Mouse (Mus musculus) forebrain, embryonic 16.5 days (tissue): ENCODE data around the gene Pbx3. TPM values are rescaled to one million over a fixed set of nuclear protein-coding genes. Genes with fewer than 3 reads are reported as not detected.
A peak's percentile ranks its signal among the peaks of the same experiment; 100 is the strongest.

Source experiments
- ATAC-seq: fragments of 200-750 bp; cut with Nextera tagmentation; 2 replicates; pipeline ENCODE4 v1.8.0; 2017; ENCODE audit warnings: mild to moderate bottlenecking, moderate library complexity
- H3K27ac ChIP-seq: fragments of 300-500 bp; sonication (generic); 2 replicates; pipeline ENCODE4 v1.5.1; 2014; ENCODE audit warnings: low read length, control low read depth
- H3K27me3 ChIP-seq: fragments of 300-500 bp; sonication (generic); replicated peaks from 2 replicates; pipeline ENCODE4 v1.6.1; 2014; ENCODE audit warnings: low read length; ENCODE audit not compliant: control insufficient read depth, insufficient read depth
- H3K36me3 ChIP-seq: fragments of 300-500 bp; sonication (generic); 2 replicates; pipeline ENCODE4 v1.6.1; 2014; ENCODE audit not compliant: control insufficient read depth, insufficient read depth
- H3K4me1 ChIP-seq: fragments of 300-500 bp; sonication (generic); replicated peaks from 2 replicates; pipeline ENCODE4 v1.6.1; 2014; ENCODE audit warnings: low read length; ENCODE audit not compliant: control insufficient read depth, insufficient read depth
- H3K4me2 ChIP-seq: fragments of 300-500 bp; sonication (generic); 2 replicates; pipeline ENCODE4 v1.6.1; 2014; ENCODE audit warnings: mild to moderate bottlenecking, low read length, control low read depth
- H3K4me3 ChIP-seq: fragments of 300-500 bp; sonication (generic); replicated peaks from 2 replicates; pipeline ENCODE4 v1.5.1; 2014; ENCODE audit warnings: mild to moderate bottlenecking, low read length, control low read depth
- H3K9ac ChIP-seq: fragments of 300-500 bp; sonication (generic); replicated peaks from 2 replicates; pipeline ENCODE4 v1.6.1; 2014; ENCODE audit warnings: low read depth, low read length, control low read depth
- H3K9me3 ChIP-seq: fragments of 300-500 bp; sonication (generic); 2 replicates; pipeline ENCODE4 v1.6.1; 2016; ENCODE audit warnings: low read length; ENCODE audit not compliant: control insufficient read depth
- WGBS: fragments of 180-500 bp; shearing (Covaris S2); extraction: QIAGEN DNeasy Blood & Tissue Kit; methylation state at CpG from one replicate; pipeline ENCODE4 v1.1.7; 2014; 5-methylcytosine and 5-hydroxymethylcytosine counted together
- polyA plus RNA-seq: library from polyadenylated mRNA; unstranded; fragments of >200 nt; fragmentation: Nextera tagmentation; extraction: Ambion mirVana; gene quantifications from 2 replicates; pipeline ENCODE4 v1.2.1, GENCODE M21; 2015

Pbx3 gene
- polyA plus RNA-seq, 1 experiment from 2014 or later = 71.1 TPM

DNA sequence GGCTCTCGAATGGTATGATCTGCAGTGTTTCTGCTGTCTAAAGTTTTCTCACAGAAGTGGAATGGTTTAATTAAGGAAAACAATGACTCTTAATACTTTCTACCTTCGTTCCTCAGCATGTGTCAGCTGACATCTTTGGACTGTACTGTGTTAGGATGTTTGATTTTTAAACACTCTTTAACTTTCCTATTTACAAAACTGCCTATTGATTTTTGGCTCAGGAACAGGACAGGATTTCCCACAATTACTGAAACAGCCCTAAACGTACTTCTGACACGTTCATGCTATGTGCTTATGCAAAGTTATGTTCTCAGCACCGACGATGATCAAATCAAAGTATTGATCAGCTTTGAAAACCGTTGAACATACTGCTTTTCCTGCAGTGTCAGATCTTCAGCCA, 224.7 kb downstream of the Pbx3 start:
- no peak overlapping the region for H3K9ac ChIP-seq
- no peak for ATAC-seq
- no peaks in the 10 kb centered on the region for H3K9me3 ChIP-seq
- H3K4me2 ChIP-seq = no peak overlapping the region
- H3K36me3 ChIP-seq = no peaks in the 10 kb centered on the region
- H3K27me3 ChIP-seq = no peaks in the 10 kb centered on the region
- 77% methylated on average over 7 of the region's 7 CpGs for WGBS
- H3K27ac ChIP-seq = no peak overlapping the region
- no peaks in the 10 kb centered on the region for H3K4me1 ChIP-seq
- H3K4me3 ChIP-seq = no peak overlapping the region

DNA sequence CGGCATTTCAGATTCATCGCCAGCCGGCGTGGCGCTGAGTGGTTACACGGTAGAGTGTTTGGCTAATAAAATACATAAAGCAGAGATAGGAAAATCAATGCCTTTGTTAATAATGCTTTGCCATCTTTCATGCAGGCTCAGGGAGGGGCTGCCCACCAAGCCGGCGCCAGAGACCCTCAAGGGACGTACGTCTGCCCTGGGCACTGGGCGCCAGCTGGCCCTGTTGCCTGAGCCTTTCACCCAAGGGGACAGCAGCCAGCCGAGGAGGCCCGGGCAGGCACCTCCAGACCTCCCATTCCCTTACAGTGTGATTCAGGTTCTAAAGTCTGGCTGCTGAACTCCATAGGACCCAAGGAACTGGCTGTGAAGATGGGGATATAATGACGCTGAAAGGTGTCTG, 225.5 kb downstream of the Pbx3 start:
- no peaks in the 10 kb centered on the region for H3K4me1 ChIP-seq
- H3K9ac ChIP-seq = no peak overlapping the region
- H3K27me3 ChIP-seq = no peaks in the 10 kb centered on the region
- H3K4me2 ChIP-seq = no peak overlapping the region
- H3K4me3 ChIP-seq = no peak overlapping the region
- no peak overlapping the region for H3K27ac ChIP-seq
- no peaks in the 10 kb centered on the region for H3K9me3 ChIP-seq
- WGBS = 87% methylated on average over 14 of the region's 14 CpGs
- no peaks in the 10 kb centered on the region for H3K36me3 ChIP-seq
- ATAC-seq = no peak

DNA sequence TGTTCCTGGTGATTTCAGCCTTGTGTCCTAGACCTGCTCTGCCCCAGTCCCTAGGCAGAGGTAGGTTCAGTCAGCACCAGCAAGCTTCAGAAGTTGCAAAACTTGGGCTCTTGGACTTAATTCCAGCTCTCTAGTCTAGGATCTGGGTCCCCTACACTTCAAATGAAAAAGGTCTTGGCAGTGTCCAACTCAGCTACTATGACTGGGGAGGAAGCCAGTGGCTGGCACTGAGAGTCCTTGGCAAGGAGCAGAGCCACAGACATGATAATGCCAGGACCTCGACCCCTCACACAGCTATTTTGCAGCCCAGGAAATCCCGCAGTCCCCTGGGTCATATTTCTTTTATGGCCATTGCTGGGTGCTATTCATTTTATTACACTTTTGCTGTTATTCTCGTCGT, 225.9 kb downstream of the Pbx3 start:
- H3K4me1 ChIP-seq = no peaks in the 10 kb centered on the region
- no peaks in the 10 kb centered on the region for H3K27me3 ChIP-seq
- no peak overlapping the region for H3K9ac ChIP-seq
- 89% methylated on average over 4 of the region's 4 CpGs for WGBS
- H3K9me3 ChIP-seq = no peaks in the 10 kb centered on the region
- H3K36me3 ChIP-seq = no peaks in the 10 kb centered on the region
- H3K4me2 ChIP-seq = no peak overlapping the region
- ATAC-seq = no peak
- H3K27ac ChIP-seq = no peak overlapping the region
- no peak overlapping the region for H3K4me3 ChIP-seq

DNA sequence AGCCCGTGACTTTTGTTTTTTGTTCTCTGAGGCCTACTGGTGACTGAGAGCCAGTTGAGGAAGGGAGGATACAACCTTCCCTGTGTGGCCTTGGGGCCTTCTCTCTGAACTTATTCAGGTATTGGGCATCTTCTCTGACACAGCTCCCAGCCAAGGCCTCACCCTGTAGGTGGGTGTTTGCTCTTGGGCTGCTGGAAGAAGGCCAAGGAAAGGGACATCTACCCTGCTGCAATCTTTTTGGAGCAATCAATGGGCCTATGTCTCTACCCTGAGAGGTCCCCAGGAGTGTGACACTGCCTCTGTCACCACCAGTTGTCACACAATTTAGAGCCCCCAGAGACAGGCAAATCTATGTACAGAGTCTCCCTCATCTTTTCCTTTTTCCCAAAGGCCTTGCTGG, 226.5 kb downstream of the Pbx3 start:
- WGBS = 73% methylated on average over 1 of the region's 1 CpGs
- Histone ChIP-seq H3K27ac (no peak overlapping the region), H3K9me3 (no peaks in the 10 kb centered on the region), H3K27me3 (no peaks in the 10 kb centered on the region), H3K4me3 (no peak overlapping the region), H3K9ac (no peak overlapping the region), H3K4me1 (no peaks in the 10 kb centered on the region), H3K4me2 (no peak overlapping the region), H3K36me3 (no peaks in the 10 kb centered on the region)
- no peak for ATAC-seq

DNA sequence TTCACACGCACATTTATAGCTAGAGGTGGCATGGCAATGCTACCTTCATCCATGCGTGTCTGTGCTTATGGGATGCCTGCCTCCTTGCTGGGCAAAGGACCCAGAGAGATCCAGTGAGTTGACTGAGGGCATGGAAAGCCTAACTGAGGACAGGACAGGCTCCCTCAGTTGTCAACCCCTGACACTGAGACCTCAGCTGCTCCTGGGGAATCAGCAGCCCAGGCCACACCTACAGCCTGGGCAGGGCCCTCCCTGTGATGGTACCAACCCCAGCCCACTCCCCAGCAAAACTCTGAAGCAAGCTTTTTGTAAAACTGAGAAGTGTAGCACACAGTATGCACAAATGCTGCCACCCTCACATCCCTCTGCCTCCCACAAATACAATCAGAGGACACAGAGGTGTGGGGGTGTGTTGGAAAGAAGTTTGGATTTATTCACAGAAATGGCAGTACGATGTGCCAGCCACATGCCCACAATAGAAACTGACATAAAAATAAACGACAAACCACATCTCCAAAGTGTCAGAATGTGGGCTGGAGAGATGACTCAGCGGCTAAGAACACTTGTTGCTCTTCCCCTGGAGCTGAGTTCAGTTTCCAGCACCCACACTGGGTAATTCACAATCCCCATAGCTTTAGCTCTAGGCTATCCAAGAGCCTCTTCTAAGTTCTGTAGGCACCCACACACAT, 233.3 kb downstream of the Pbx3 start:
- Histone ChIP-seq H3K4me1 (no peaks in the 10 kb centered on the region), H3K9me3 (no peaks in the 10 kb centered on the region), H3K36me3 (no peaks in the 10 kb centered on the region), H3K27ac (no peak overlapping the region), H3K4me3 (no peak overlapping the region), H3K4me2 (no peak overlapping the region), H3K9ac (no peak overlapping the region), H3K27me3 (peaks cover under 1% of the 10 kb centered on the region; the same call in 1 of the 2 replicates)
- no peak for ATAC-seq
- 88% methylated on average over 5 of the region's 5 CpGs for WGBS

DNA sequence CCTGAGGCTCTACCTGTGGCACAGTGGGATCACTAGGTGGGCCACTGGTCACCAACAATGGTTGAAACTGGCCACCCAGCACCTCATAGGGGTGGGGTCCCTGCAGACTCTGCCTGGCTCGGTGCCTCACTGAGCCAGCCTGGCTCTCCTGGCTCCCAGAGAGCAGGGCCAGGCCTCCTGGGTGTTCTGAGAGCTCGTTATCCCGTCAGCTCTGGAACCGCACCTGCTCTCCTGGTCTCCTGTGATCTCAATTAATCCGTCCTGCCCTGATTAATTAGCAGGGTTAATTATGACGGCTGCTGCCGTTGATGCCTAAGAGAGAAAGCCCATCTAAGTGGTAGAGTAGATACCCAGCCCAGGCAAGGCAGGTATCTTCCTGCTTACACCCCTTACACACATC, 237.6 kb downstream of the Pbx3 start:
- 15% methylated on average over 7 of the region's 7 CpGs for WGBS
- H3K4me1 ChIP-seq = no peaks in the 10 kb centered on the region
- no peak overlapping the region for H3K4me2 ChIP-seq
- H3K4me3 ChIP-seq = no peak overlapping the region
- H3K9ac ChIP-seq = no peak overlapping the region
- no peak for ATAC-seq
- no peaks in the 10 kb centered on the region for H3K36me3 ChIP-seq
- H3K27ac ChIP-seq = no peak overlapping the region
- H3K9me3 ChIP-seq = no peaks in the 10 kb centered on the region
- H3K27me3 ChIP-seq = peaks cover 28% of the 10 kb centered on the region

DNA sequence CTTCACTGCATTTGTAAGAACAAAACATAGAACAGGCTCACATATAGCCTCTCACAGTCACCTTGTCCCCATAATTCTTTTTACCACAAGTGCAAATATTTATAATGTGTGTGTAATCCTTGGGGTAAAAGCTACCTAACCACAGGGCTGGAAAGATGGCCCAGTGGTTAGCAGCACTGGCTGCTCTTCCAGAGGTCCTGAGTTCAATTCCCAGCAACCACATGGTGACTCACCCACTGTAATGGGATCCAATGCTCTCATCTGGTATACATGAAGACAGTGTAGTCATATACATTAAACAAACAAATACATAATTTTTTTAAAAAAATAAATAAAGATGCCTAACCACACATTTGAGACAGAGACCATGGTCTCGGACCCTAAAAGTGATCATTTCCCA, 240.2 kb downstream of the Pbx3 start:
- Histone ChIP-seq H3K27me3 (peaks cover 36% of the 10 kb centered on the region), H3K4me1 (peaks cover 12% of the 10 kb centered on the region), H3K9ac (no peak overlapping the region), H3K4me2 (no peak overlapping the region), H3K4me3 (no peak overlapping the region), H3K36me3 (no peaks in the 10 kb centered on the region), H3K9me3 (no peaks in the 10 kb centered on the region), H3K27ac (no peak overlapping the region)
- WGBS = 93% methylated on average over 1 of the region's 1 CpGs
- no peak for ATAC-seq

DNA sequence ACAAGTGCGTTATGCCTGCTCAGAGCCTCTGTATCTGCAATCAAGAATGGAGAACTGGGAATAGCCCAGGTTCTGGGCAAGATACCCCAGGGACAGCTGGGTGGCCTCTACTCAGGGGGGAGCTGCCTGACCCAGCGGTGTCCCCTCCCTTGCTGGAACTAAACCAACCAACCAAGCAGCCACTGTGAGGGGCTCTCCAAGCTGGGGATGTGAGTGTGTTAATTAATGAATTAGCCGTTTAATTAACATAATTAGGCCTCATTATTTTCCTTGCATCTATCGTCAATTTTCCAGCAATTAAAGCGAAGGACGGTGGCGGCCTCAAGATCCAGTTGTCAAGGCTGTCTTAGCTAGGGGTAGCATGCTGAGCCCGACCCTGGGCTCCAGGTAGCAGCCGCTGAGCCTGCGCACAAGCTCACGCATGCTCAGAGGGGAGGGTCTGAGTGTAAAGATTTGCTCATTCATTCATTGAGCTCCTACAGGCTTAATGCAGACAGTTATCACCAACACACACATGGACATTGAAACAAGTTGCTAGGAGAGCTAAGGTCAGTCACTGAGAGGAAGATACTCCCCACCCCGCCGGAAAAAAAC, 243.2 kb downstream of the Pbx3 start:
- Histone ChIP-seq H3K4me1 (peaks cover 12% of the 10 kb centered on the region), H3K4me3 (peak overlapping the region; percentile 20; the same call in 1 of the 2 replicates), H3K9me3 (no peaks in the 10 kb centered on the region), H3K27me3 (peaks cover 51% of the 10 kb centered on the region), H3K27ac (no peak overlapping the region), H3K36me3 (no peaks in the 10 kb centered on the region), H3K9ac (no peak overlapping the region), H3K4me2 (peak overlapping the region; percentile 41)
- ATAC-seq = peak; percentile 85
- WGBS = 14% methylated on average over 13 of the region's 13 CpGs

DNA sequence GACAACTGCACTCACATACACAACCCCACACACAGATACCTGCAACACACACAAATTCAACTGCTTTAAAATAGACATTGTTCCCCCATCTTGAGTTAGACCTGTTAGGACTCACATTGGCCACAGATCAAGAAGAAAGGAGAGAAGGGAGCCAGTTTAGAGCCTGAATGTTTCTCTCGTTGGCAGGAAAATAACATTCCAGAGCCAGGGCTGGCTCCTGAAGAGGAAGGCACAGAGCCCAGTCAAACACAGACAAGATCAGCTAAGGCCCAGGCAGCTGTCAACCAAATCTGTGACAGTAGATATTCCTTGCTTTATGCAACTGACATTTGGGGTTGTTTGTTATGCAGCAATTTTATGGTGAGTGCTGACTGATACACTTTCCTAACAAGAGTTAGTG, 245.1 kb downstream of the Pbx3 start:
- no peak for ATAC-seq
- WGBS = 63% methylated on average over 1 of the region's 1 CpGs
- Histone ChIP-seq H3K4me1 (peaks cover 12% of the 10 kb centered on the region), H3K4me3 (no peak overlapping the region), H3K27ac (no peak overlapping the region), H3K27me3 (peaks cover 55% of the 10 kb centered on the region), H3K4me2 (no peak overlapping the region), H3K9ac (no peak overlapping the region), H3K36me3 (no peaks in the 10 kb centered on the region), H3K9me3 (no peaks in the 10 kb centered on the region)
